ENCODE assay signal across 16 mouse cellular contexts in genomic region chr10:37711459-37711858, GRCm38 (mm10).
"Had no signal": no experiment of that assay in that cellular context is flagged by ENCODE, and none has a peak within 500 bp of the region (broad histone marks: within the 10 kb centered on the region; RNA-seq: fewer than 3 reads in every experiment).

No protein-coding gene starts in this region.

- H3K27me3 ChIP-seq: limb, embryonic 13.5 days; liver, embryonic 13.5 days; megakaryocyte, embryonic 14.5 days; midbrain, embryonic 15.5 days; neural tube, embryonic 12.5 days had no signal

- H3K9me3 ChIP-seq: limb, embryonic 13.5 days; liver, embryonic 13.5 days; midbrain, embryonic 15.5 days; neural tube, embryonic 12.5 days had no signal

- H3K4me2 ChIP-seq: limb, embryonic 13.5 days; liver, embryonic 13.5 days; midbrain, embryonic 11.5 days; midbrain, embryonic 15.5 days; neural tube, embryonic 12.5 days had no signal

- H3K9ac ChIP-seq: limb, embryonic 13.5 days; liver, embryonic 13.5 days; liver, postnatal 0 days; midbrain, embryonic 15.5 days; neural tube, embryonic 12.5 days had no signal

- ATAC-seq: intestine, embryonic 16.5 days; liver, postnatal 0 days; midbrain, embryonic 15.5 days had no signal

- H3K36me3 ChIP-seq: limb, embryonic 13.5 days; liver, embryonic 13.5 days; midbrain, embryonic 15.5 days; neural tube, embryonic 12.5 days had no signal

- H3K4me1 ChIP-seq: limb, embryonic 13.5 days; liver, embryonic 13.5 days; megakaryocyte, embryonic 14.5 days; midbrain, embryonic 15.5 days; neural tube, embryonic 12.5 days had no signal

- DNase-seq: kidney, postnatal 25 days; layer of hippocampus, adult 9-11 months; layer of hippocampus, postnatal 36 days; liver, embryonic 13.5 days; liver, postnatal 0 days; lung, postnatal 10 days; spleen, adult 18-20 months; thymus, adult 18-20 months; thymus, postnatal 25 days had no signal

- H3K4me3 ChIP-seq: limb, embryonic 13.5 days; liver, embryonic 13.5 days; megakaryocyte, embryonic 14.5 days; midbrain, embryonic 15.5 days; neural tube, embryonic 12.5 days had no signal

- H3K27ac ChIP-seq: limb, embryonic 13.5 days; liver, embryonic 13.5 days; macrophage; midbrain, embryonic 15.5 days; neural tube, embryonic 12.5 days had no signal
